Mouse (Mus musculus) heart, postnatal 14 days (tissue): ENCODE data around the gene Tmem239. TPM values are rescaled to one million over a fixed set of nuclear protein-coding genes. Genes with fewer than 3 reads are reported as not detected.

Experiments used
- DNase-seq, 2 experiments: peaks; one replicate each; pipeline ENCODE4 v3.0.0; 2021 to 2022
- intact Hi-C: fragments of 180-260 bp; cut with DNase I; formaldehyde crosslinking; loops from one replicate; pipeline ENCODE4 v1.15.1; 2025
- total RNA-seq, 2 experiments: library from RNA; stranded (reverse); gene quantifications; 2 replicates each; pipeline ENCODE4 v1.2.3; 2021

Gene Tmem239
- total RNA-seq, 2 experiments from 2014 or later = not detected

GRCm38 (mm10) chr2:130449021-130449793 is 42.9 kb downstream of the Tmem239 start:
- peak in 1 of 2 experiments; percentile 9 for DNase-seq
- intact Hi-C loops = no loop called here

- intact Hi-C loops = loop anchor here (5.0 kb wide), 1 partner anchor 42 kb away; no protein-coding TSS in a partner anchor
- DNase-seq = peak; percentile 94 to 95
These were observed 43.6 kb downstream of the Tmem239 start, which contains the start of gene Ptpra for GRCm38 (mm10) chr2:130449794-130450433. Ptpra (plus strand) TSS chr2:130450278.

- intact Hi-C loops = loop anchor here (5.0 kb wide), 1 partner anchor 42 kb away; no protein-coding TSS in a partner anchor
- peak; percentile 79 to 84 for DNase-seq
These were observed 44.1 kb downstream of the Tmem239 start for GRCm38 (mm10) chr2:130450434-130450796.

GRCm38 (mm10) chr2:130451086-130451726 is 44.9 kb downstream of the Tmem239 start:
- peak in 1 of 2 experiments; percentile 5 for DNase-seq
- intact Hi-C loops = loop anchor here (5.0 kb wide), 1 partner anchor 41 kb away; no protein-coding TSS in a partner anchor

- intact Hi-C loops = loop anchor here (5.0 kb wide), 1 partner anchor 41 kb away; no protein-coding TSS in a partner anchor
- no peak for DNase-seq
These were observed 45.4 kb downstream of the Tmem239 start for GRCm38 (mm10) chr2:130451727-130452090.

GRCm38 (mm10) chr2:130452266-130452665 is 46.0 kb downstream of the Tmem239 start:
- no peak for DNase-seq
- intact Hi-C loops = loop anchor here (5.0 kb wide), 1 partner anchor 40 kb away; no protein-coding TSS in a partner anchor

- DNase-seq = peak in 1 of 2 experiments; percentile 21
- intact Hi-C loops = loop anchor here (5.0 kb wide), 1 partner anchor 39 kb away; no protein-coding TSS in a partner anchor
These were observed 47.1 kb downstream of the Tmem239 start for GRCm38 (mm10) chr2:130453421-130453820.

- intact Hi-C loops = loop anchor here (5.0 kb wide), 1 partner anchor 37 kb away; no protein-coding TSS in a partner anchor
- peak in 1 of 2 experiments; percentile 14 for DNase-seq
These were observed 48.6 kb downstream of the Tmem239 start for GRCm38 (mm10) chr2:130454748-130455370.

Other genes with a start within 250 kb of the Tmem239 start
- 100 to 1,000 TPM; 141 to 159 TPM for gene Snrpb, start 227.1 kb upstream of the Tmem239 start, total RNA-seq
- not detected for gene Tmc2, start 211.3 kb upstream of the Tmem239 start, total RNA-seq
- gene Nop56, start 132.0 kb upstream of the Tmem239 start, total RNA-seq = 10 to 100 TPM; 35.0 to 36.9 TPM
- gene Idh3b, start 121.9 kb upstream of the Tmem239 start, total RNA-seq = 100 to 1,000 TPM; 678 to 685 TPM
- 1 to 10 TPM in 1 of 2 experiments, under 1 TPM in 1; 0.68 to 1.1 TPM for gene Ebf4, start 111.3 kb upstream of the Tmem239 start, total RNA-seq
- 10 to 100 TPM in 1 of 2 experiments, 1 to 10 TPM in 1; 9.5 to 10.4 TPM for gene Cpxm1, start 8.9 kb upstream of the Tmem239 start, total RNA-seq
- gene Gm28372, start 1.2 kb upstream of the Tmem239 start, total RNA-seq = not detected
- not detected for gene 1700020A23Rik, start 1.2 kb upstream of the Tmem239 start, total RNA-seq
- gene Vps16, start 17.9 kb downstream of the Tmem239 start, total RNA-seq = 10 to 100 TPM; 25.1 to 29.4 TPM
- 1 to 10 TPM; 4.7 to 5.5 TPM for gene Pced1a, start 18.2 kb downstream of the Tmem239 start, total RNA-seq
- 10 to 100 TPM; 61.8 to 63.8 TPM for gene Ptpra, start 43.8 kb downstream of the Tmem239 start, total RNA-seq
- gene Mrps26, start 157.3 kb downstream of the Tmem239 start, total RNA-seq = 10 to 100 TPM; 64.9 to 76.1 TPM
- gene Oxt, start 169.7 kb downstream of the Tmem239 start, total RNA-seq = not detected
- 1 to 10 TPM in 1 of 2 experiments, under 1 TPM in 1; 0.88 to 1.2 TPM for gene Avp, start 176.1 kb downstream of the Tmem239 start, total RNA-seq
- 1 to 10 TPM; 7.3 to 9.3 TPM for gene Fastkd5, start 223.5 kb downstream of the Tmem239 start, total RNA-seq
- gene Ubox5, start 223.6 kb downstream of the Tmem239 start, total RNA-seq = 1 to 10 TPM; 4.2 to 4.5 TPM
- gene Lzts3, start 236.3 kb downstream of the Tmem239 start, total RNA-seq = 1 to 10 TPM; 3.3 to 4.6 TPM